Mouse (Mus musculus): ENCODE results near the gene Ptgdr. TPM values are rescaled to one million over a fixed set of nuclear protein-coding genes. Genes with fewer than 3 reads are reported as not detected.
"Not testable (repeated sequence)": the region's sequence is repeated elsewhere in the genome, so short reads cannot be mapped to it uniquely, and the experiment has no call there.

Gene Ptgdr
- not detected in 2 replicates for polyA plus RNA-seq (2012; ENCODE audit: insufficient read depth, low replicate concordance)

GRCm38 (mm10) chr14:44858868-44859613 lies at the start of gene Ptgdr:
TSS of gene Ptgdr (minus strand) at chr14:44859375.
- peaks cover 28% of the 10 kb centered on the region for H3K27me3 ChIP-seq (replicated peaks)

DNA sequence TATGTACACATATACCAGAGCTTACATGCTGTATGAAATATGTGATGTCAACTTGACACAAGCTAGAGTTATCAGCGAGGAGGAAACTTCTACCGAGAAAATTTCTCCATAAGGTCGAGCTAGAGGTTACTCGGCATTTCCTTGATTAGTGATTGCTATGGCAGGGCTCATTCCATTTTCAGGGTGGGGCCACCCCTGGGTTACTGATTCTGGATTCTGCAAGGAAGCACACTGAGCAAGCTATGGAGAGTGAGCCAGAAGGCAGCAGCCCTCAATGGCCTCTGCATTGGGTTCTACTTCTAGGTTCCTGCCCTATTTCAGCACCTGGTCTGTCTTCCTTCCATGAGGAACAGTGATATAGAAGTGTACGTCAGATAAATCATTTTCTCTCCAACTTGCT lies 48.6 kb upstream of the Ptgdr start:
- no peak overlapping the region for H3K4me3 ChIP-seq (replicated peaks)
- H3K9me3 ChIP-seq: no peaks in the 10 kb centered on the region
- no peaks in the 10 kb centered on the region for H3K36me3 ChIP-seq (replicated peaks; ENCODE audit: low read length)
- TF ChIP-seq GATA1 (IDR thresholded peaks at IDR 0.05; ENCODE audit: borderline replicate concordance, low read length): no peak
- no peak for TF ChIP-seq FLI1 (IDR thresholded peaks at IDR 0.05; ENCODE audit: low read length)
- no peaks in the 10 kb centered on the region for H3K4me1 ChIP-seq
- no peaks in the 10 kb centered on the region for H3K27me3 ChIP-seq (replicated peaks)

More at GRCm38 (mm10) chr14:44858868-44859613, at the start of gene Ptgdr:
- peak within 1 kb of the TSS; percentile 18 for H3K4me3 ChIP-seq (replicated peaks)
- H3K9me3 ChIP-seq: no peaks in the 10 kb centered on the region
- no peaks in the 10 kb centered on the region for H3K36me3 ChIP-seq (replicated peaks; ENCODE audit: low read length)
- H3K4me1 ChIP-seq: peaks cover 27% of the 10 kb centered on the region
- TF ChIP-seq FLI1 (IDR thresholded peaks at IDR 0.05; ENCODE audit: low read length) (no peak), GATA1 (IDR thresholded peaks at IDR 0.05; ENCODE audit: borderline replicate concordance, low read length) (no peak)

DNA sequence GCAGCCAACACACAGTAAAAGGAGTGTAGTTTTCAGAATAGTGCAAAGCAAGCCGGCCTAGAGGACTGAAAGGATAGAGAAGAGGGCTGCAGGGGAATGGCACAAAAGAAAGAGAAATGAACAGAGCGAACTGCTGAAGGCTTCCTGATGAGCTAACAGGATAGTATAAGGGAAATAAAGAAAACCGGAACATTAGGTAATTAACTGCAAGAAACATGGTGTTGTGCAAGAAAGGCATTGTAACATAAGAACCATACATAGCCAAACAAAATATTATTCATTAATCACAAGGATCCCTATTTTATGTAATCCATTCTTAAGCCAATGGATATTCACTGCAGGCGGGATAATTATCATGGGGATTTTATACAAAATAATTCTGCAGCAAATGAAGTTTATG lies 45.0 kb upstream of the Ptgdr start:
- Histone ChIP-seq H3K4me3 (replicated peaks) (no peak overlapping the region), H3K27me3 (replicated peaks) (no peaks in the 10 kb centered on the region), H3K4me1 (no peaks in the 10 kb centered on the region), H3K36me3 (replicated peaks; ENCODE audit: low read length) (no peaks in the 10 kb centered on the region), H3K9me3 (no peaks in the 10 kb centered on the region)
- TF ChIP-seq GATA1 (IDR thresholded peaks at IDR 0.05; ENCODE audit: borderline replicate concordance, low read length): no peak

DNA sequence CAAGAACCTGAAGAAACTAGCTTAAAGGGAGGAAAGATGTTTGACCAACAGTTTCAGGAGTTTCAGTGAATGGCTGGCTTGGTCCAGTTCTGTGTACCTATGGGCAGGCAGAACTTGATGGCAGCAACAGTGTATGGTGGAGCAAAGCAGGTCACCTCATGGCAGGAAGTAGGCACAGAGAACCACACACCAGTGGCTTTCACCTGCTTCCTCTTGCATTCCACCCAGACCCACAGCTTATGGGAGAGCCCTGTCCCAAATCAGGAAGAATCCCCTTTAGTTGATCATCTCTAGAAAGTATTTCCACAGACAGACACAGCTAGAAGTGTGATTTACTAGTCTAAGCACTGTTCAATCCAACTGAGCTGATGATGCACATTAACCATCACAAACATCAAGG lies 42.6 kb upstream of the Ptgdr start:
- H3K36me3 ChIP-seq (replicated peaks; ENCODE audit: low read length); H3K9me3 ChIP-seq; H3K4me1 ChIP-seq; H3K27me3 ChIP-seq (replicated peaks); H3K4me3 ChIP-seq (replicated peaks): not testable (repeated sequence)

DNA sequence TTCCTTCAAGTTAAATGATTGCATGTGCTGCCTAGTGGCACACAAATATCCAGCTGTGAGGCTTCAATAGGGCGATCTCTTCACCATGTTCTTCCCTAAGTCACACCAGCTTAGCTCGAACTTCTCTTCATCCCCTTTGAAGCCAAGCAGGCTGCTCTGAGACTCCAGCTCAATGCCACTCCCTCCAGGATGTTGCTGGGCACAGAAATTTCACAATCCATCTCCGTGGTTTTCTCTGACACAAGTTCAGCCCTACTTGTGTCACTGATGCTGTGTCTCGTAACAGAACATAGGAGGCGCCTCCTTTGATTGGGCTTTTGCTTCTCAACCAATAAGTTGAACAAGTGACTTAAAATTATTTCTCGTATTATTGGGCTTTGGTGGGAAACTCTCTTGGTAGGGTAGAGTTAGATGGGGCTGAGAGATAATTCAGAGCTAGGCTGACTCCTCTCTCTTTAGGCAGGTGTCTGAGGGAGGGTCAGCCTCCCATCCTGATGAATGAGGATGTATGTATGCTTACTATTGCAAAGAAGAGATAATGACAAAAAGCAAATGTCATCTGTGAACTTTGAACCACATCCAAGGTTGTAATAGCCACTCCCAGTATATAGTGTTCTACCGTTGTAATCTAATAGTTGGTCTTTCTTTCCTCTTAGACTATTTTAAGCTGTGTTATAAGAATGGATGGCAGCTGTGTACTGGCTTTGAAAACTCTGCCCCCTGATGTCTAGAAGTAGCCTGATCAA lies 32.4 kb upstream of the Ptgdr start:
- TF ChIP-seq GATA1 (IDR thresholded peaks at IDR 0.05; ENCODE audit: borderline replicate concordance, low read length) (no peak), FLI1 (IDR thresholded peaks at IDR 0.05; ENCODE audit: low read length) (no peak)
- no peaks in the 10 kb centered on the region for H3K4me1 ChIP-seq
- no peaks in the 10 kb centered on the region for H3K9me3 ChIP-seq
- H3K36me3 ChIP-seq (replicated peaks; ENCODE audit: low read length): no peaks in the 10 kb centered on the region
- H3K27me3 ChIP-seq (replicated peaks): no peaks in the 10 kb centered on the region
- no peak overlapping the region for H3K4me3 ChIP-seq (replicated peaks)

DNA sequence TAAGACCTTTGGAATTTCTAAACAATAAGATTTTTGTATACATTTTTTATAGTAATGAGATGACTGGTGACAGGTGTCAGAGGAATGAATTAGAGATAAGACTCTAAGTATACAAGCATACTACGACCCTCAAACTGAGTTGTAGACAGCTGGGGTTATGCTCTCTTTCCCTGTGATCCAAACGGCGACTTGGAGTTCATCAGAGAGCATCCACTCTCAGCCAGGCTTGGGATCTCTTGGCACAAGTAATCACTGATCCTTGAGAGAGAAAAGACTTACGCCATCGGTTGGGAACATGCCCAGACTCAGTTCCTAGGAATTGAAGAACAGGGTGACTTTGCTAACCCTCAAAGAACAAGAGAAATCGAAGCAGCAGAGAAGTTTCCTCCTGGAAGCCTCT lies 10.5 kb upstream of the Ptgdr start:
- Histone ChIP-seq H3K4me3 (replicated peaks) (no peak overlapping the region), H3K36me3 (replicated peaks; ENCODE audit: low read length) (no peaks in the 10 kb centered on the region), H3K4me1 (no peaks in the 10 kb centered on the region), H3K9me3 (no peaks in the 10 kb centered on the region), H3K27me3 (replicated peaks) (no peaks in the 10 kb centered on the region)
- TF ChIP-seq GATA1 (IDR thresholded peaks at IDR 0.05; ENCODE audit: borderline replicate concordance, low read length) (no peak), FLI1 (IDR thresholded peaks at IDR 0.05; ENCODE audit: low read length) (no peak)

- Histone ChIP-seq H3K27me3 (replicated peaks) (peaks cover 2% of the 10 kb centered on the region), H3K36me3 (replicated peaks; ENCODE audit: low read length) (no peaks in the 10 kb centered on the region), H3K9me3 (no peaks in the 10 kb centered on the region), H3K4me1 (peaks cover 9% of the 10 kb centered on the region), H3K4me3 (replicated peaks) (no peak overlapping the region)
- TF ChIP-seq GATA1 (IDR thresholded peaks at IDR 0.05; ENCODE audit: borderline replicate concordance, low read length) (no peak), FLI1 (IDR thresholded peaks at IDR 0.05; ENCODE audit: low read length) (no peak)
Measured at GRCm38 (mm10) chr14:44865661-44866060, 6.5 kb upstream of the Ptgdr start.

GRCm38 (mm10) chr14:44863086-44863485 lies 3.9 kb upstream of the Ptgdr start:
- Histone ChIP-seq H3K36me3 (replicated peaks; ENCODE audit: low read length) (no peaks in the 10 kb centered on the region), H3K4me3 (replicated peaks) (no peak overlapping the region), H3K4me1 (peaks cover 27% of the 10 kb centered on the region), H3K9me3 (no peaks in the 10 kb centered on the region), H3K27me3 (replicated peaks) (peaks cover 21% of the 10 kb centered on the region)
- no peak for TF ChIP-seq FLI1 (IDR thresholded peaks at IDR 0.05; ENCODE audit: low read length)

GRCm38 (mm10) chr14:44861161-44861560 lies 2.0 kb upstream of the Ptgdr start:
- TF ChIP-seq GATA1 (IDR thresholded peaks at IDR 0.05; ENCODE audit: borderline replicate concordance, low read length) (no peak), FLI1 (IDR thresholded peaks at IDR 0.05; ENCODE audit: low read length) (no peak)
- H3K27me3 ChIP-seq (replicated peaks): peaks cover 28% of the 10 kb centered on the region
- peaks cover 27% of the 10 kb centered on the region for H3K4me1 ChIP-seq
- no peaks in the 10 kb centered on the region for H3K36me3 ChIP-seq (replicated peaks; ENCODE audit: low read length)
- peak overlapping the region; percentile 59 for H3K4me3 ChIP-seq (replicated peaks)
- no peaks in the 10 kb centered on the region for H3K9me3 ChIP-seq

DNA sequence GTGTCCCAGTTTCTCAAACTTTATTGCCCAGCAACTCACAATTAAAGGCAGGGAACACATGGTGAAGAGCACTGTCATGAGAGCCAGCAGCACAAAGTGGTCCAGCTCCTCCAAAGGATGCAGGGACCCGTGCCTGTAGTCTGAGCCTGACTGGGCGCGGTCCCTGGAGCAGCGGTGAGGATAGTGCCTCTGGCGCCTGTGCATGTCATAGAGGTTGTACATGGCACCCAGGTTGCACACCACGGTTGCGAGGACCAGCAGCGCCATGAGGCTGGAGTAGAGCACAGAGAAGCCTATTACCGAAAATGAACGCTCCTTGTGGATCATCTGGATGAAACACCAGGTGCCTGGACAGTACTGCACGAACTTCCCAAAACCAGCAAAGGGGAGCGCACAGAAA lies 803 bp downstream of the Ptgdr start:
- H3K4me1 ChIP-seq: peaks cover 27% of the 10 kb centered on the region
- H3K4me3 ChIP-seq (replicated peaks): peak overlapping the region; percentile 18
- no peaks in the 10 kb centered on the region for H3K36me3 ChIP-seq (replicated peaks; ENCODE audit: low read length)
- no peak for TF ChIP-seq GATA1 (IDR thresholded peaks at IDR 0.05; ENCODE audit: borderline replicate concordance, low read length)
- no peak for TF ChIP-seq FLI1 (IDR thresholded peaks at IDR 0.05; ENCODE audit: low read length)
- H3K9me3 ChIP-seq: no peaks in the 10 kb centered on the region
- peaks cover 27% of the 10 kb centered on the region for H3K27me3 ChIP-seq (replicated peaks)

DNA sequence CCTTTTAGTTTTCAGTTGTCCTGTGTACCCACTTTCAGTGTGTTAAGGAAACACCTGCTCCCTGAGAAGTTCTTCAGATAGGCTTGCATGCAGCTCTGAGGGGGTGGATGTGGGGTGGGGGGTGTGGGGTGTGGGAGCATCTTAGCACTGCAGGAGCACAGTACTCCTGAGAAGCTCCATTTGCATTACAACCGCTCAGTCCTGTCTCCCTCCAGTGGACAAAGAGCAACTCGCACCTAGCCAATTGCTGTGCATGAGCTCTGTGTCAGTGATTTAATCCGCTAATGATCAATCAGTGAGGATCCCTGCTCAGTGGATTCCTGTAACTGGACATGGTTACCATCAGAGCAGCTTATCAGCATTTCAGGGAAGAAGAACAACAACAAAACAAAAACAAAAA lies 8.5 kb downstream of the Ptgdr start:
- not testable (repeated sequence) for H3K27me3 ChIP-seq (replicated peaks); H3K9me3 ChIP-seq; H3K4me1 ChIP-seq; H3K4me3 ChIP-seq (replicated peaks); H3K36me3 ChIP-seq (replicated peaks; ENCODE audit: low read length)
